Mouse (Mus musculus) liver, embryonic 14.5 days (tissue): Measurements from ENCODE around the gene Fam20c. TPM values are rescaled to one million over a fixed set of nuclear protein-coding genes. Genes with fewer than 3 reads are reported as not detected.

Experiments used
- ATAC-seq: fragments of 200-750 bp; cut with Nextera tagmentation; 2 replicates; pipeline ENCODE4 v1.8.0; 2017; ENCODE audit warnings: moderate number of reproducible peaks, mild to moderate bottlenecking, moderate library complexity; ENCODE audit not compliant: insufficient read depth
- DNase-seq, 3 experiments: peaks; one replicate each; pipeline ENCODE4 v3.0.0-alpha.2; 2012 to 2013; ENCODE audit warnings: low read depth in 3 of 3, low spot score in 3 of 3
- H3K27ac ChIP-seq: fragments of 300-500 bp; sonication (generic); 2 replicates; pipeline ENCODE4 v1.5.1; 2014; ENCODE audit warnings: moderate library complexity, mild to moderate bottlenecking, control low read depth, inconsistent platforms
- H3K27me3 ChIP-seq: fragments of 300-500 bp; sonication (generic); 2 replicates; pipeline ENCODE4 v1.6.1; 2014; ENCODE audit warnings: mild to moderate bottlenecking, low read length, moderate library complexity; ENCODE audit not compliant: control insufficient read depth, insufficient read depth
- H3K36me3 ChIP-seq: fragments of 300-500 bp; sonication (generic); replicated peaks from 2 replicates; pipeline ENCODE4 v1.6.1; 2014; ENCODE audit warnings: low read depth; ENCODE audit not compliant: control insufficient read depth, insufficient read depth
- H3K4me1 ChIP-seq, 2 experiments: fragments of 200-500 bp in 1 of 2; fragments of 300-500 bp in 1 of 2; sonication (generic) in 1 of 2; replicated peaks; 2 replicates each; pipeline ENCODE4 v1.6.1; 2012 to 2014; ENCODE audit warnings: antibody characterized with exemption in 1 of 2, inconsistent platforms in 1 of 2, low read length in 1 of 2; ENCODE audit not compliant: control insufficient read depth in 2 of 2, insufficient read depth in 2 of 2
- H3K4me2 ChIP-seq: fragments of 300-500 bp; sonication (generic); 2 replicates; pipeline ENCODE4 v1.6.1; 2014; ENCODE audit warnings: low read depth, mild to moderate bottlenecking, control low read depth, moderate library complexity
- H3K4me3 ChIP-seq, 2 experiments: fragments of 200-500 bp in 1 of 2; fragments of 300-500 bp in 1 of 2; sonication (generic) in 1 of 2; 2 replicates each; pipeline ENCODE4 v1.5.1; 2012 to 2014; ENCODE audit warnings: low read depth in 2 of 2, low read length in 2 of 2, mild to moderate bottlenecking in 2 of 2, control low read depth in 1 of 2, inconsistent platforms in 1 of 2, moderate library complexity in 1 of 2; ENCODE audit not compliant: insufficient read depth in 1 of 2
- H3K9ac ChIP-seq: fragments of 300-500 bp; sonication (generic); replicated peaks from 2 replicates; pipeline ENCODE4 v1.6.1; 2014; ENCODE audit warnings: mild to moderate bottlenecking, control low read depth, moderate library complexity
- H3K9me3 ChIP-seq: fragments of 300-500 bp; sonication (generic); 2 replicates; pipeline ENCODE4 v1.6.1; 2016; ENCODE audit warnings: low read length, mixed read lengths; ENCODE audit not compliant: control insufficient read depth
- CTCF ChIP-seq: IDR thresholded peaks from 2 replicates; pipeline ENCODE4 v1.5.1; 2016; ENCODE audit warnings: antibody characterized with exemption, low read depth, control low read depth
- EP300 ChIP-seq: IDR thresholded peaks from 2 replicates; pipeline ENCODE4 v1.6.1; 2016; ENCODE audit warnings: antibody characterized with exemption, low read depth
- WGBS: fragments of 180-500 bp; shearing (Covaris S2); extraction: QIAGEN DNeasy Blood & Tissue Kit; methylation state at CpG from one replicate; pipeline ENCODE4 v1.1.7; 2014; ENCODE audit not compliant: insufficient replicate concordance; 5-methylcytosine and 5-hydroxymethylcytosine counted together
- polyA plus RNA-seq, 2 experiments: library from polyadenylated mRNA; depleted of rRNA in 1 of 2; stranded (reverse) in 1 of 2; unstranded in 1 of 2; fragments of >200 nt; fragmentation: Nextera tagmentation in 1 of 2; extraction: Ambion mirVana in 1 of 2; gene quantifications; 2 replicates each; pipeline versions ENCODE4 v1.2.1 to v1.2.3; 2012 to 2014

Gene Fam20c
- polyA plus RNA-seq (2012; rRNA removed) (5.4 and 6.5 TPM in 2 replicates), polyA plus RNA-seq (2014; fragmentation: Nextera tagmentation; extraction: Ambion mirVana) (6.8 and 7.2 TPM in 2 replicates)

- H3K27me3 ChIP-seq: peaks cover 30% of the 10 kb centered on the region
Observed at GRCm38 (mm10) chr5:138754303-138755120, at the start of gene Fam20c. Fam20c (plus strand) TSS chr5:138754514.

GRCm38 (mm10) chr5:138707367-138707766 is 46.9 kb upstream of the Fam20c start:
- Histone ChIP-seq H3K9ac (no peak overlapping the region), H3K4me3 (no peak overlapping the region), H3K36me3 (no peaks in the 10 kb centered on the region), H3K27ac (no peak overlapping the region), H3K4me2 (no peak overlapping the region), H3K9me3 (no peaks in the 10 kb centered on the region), H3K4me1 (no peaks in the 10 kb centered on the region), H3K27me3 (no peaks in the 10 kb centered on the region)
- ATAC-seq (no peak), DNase-seq (no peak)
- no peak for TF ChIP-seq CTCF
- TF ChIP-seq EP300: no peak

More at GRCm38 (mm10) chr5:138754303-138755120, at the start of gene Fam20c:
- no peak for TF ChIP-seq CTCF
- no peak for TF ChIP-seq EP300
- ATAC-seq: peak; percentile 73
- Histone ChIP-seq H3K36me3 (no peaks in the 10 kb centered on the region), H3K9ac (no peak within 1 kb of the TSS), H3K4me3 (peak within 1 kb of the TSS; percentile 49 to 52), H3K27ac (no peak within 1 kb of the TSS), H3K4me2 (peak within 1 kb of the TSS; percentile 50), H3K4me1 (peaks cover 0 to 4% of the 10 kb centered on the region in 2 experiments; a peak in 1 of 4 replicates), H3K9me3 (no peaks in the 10 kb centered on the region)
- no peak for DNase-seq
- whole genome bisulfite sequencing: under 1% methylated on average over 92 of the region's 98 CpGs

GRCm38 (mm10) chr5:138708591-138708990 is 45.7 kb upstream of the Fam20c start:
- TF ChIP-seq CTCF: no peak
- TF ChIP-seq EP300: no peak
- no peak overlapping the region for H3K4me2 ChIP-seq
- no peaks in the 10 kb centered on the region for H3K36me3 ChIP-seq
- DNase-seq: no peak
- H3K27me3 ChIP-seq: no peaks in the 10 kb centered on the region
- H3K27ac ChIP-seq: no peak overlapping the region
- no peak overlapping the region for H3K9ac ChIP-seq
- no peaks in the 10 kb centered on the region for H3K9me3 ChIP-seq
- no peak overlapping the region for H3K4me3 ChIP-seq
- no peak for ATAC-seq
- no peaks in the 10 kb centered on the region for H3K4me1 ChIP-seq

- no peak for ATAC-seq
- Histone ChIP-seq H3K27ac (no peak overlapping the region), H3K27me3 (no peaks in the 10 kb centered on the region), H3K9ac (no peak overlapping the region), H3K4me2 (no peak overlapping the region), H3K4me1 (no peaks in the 10 kb centered on the region), H3K4me3 (no peak overlapping the region), H3K9me3 (no peaks in the 10 kb centered on the region), H3K36me3 (no peaks in the 10 kb centered on the region)
- 26% methylated on average over 14 of the region's 14 CpGs for WGBS
- DNase-seq: no peak
- TF ChIP-seq CTCF (no peak), EP300 (no peak)
Observed at GRCm38 (mm10) chr5:138715561-138716095, 38.7 kb upstream of the Fam20c start.

- ATAC-seq (no peak), DNase-seq (no peak)
- Histone ChIP-seq H3K4me2 (no peak overlapping the region), H3K27me3 (no peaks in the 10 kb centered on the region), H3K36me3 (no peaks in the 10 kb centered on the region), H3K27ac (no peak overlapping the region), H3K9me3 (no peaks in the 10 kb centered on the region), H3K4me1 (no peaks in the 10 kb centered on the region), H3K4me3 (no peak overlapping the region), H3K9ac (no peak overlapping the region)
- WGBS: 53% methylated on average over 13 of the region's 13 CpGs
- TF ChIP-seq EP300: no peak
- TF ChIP-seq CTCF: no peak
Observed at GRCm38 (mm10) chr5:138720329-138721190, 33.8 kb upstream of the Fam20c start.
